Mouse (Mus musculus) ES-Bruce4 (cell line): ENCODE measurements at regions not wholly inside any gene's neighbourhood (a gene's known extent, or its start where the extent isn't known, plus 50 kb on each side); places are given as distances from the start of the nearest gene placed in this dataset.

Experiments
- CTCF ChIP-seq: IDR thresholded peaks from one replicate; pipeline ENCODE4 v1.8.1; 2011; ENCODE audit warnings: low read depth, low read length
- EP300 ChIP-seq: IDR thresholded peaks from 2 replicates; pipeline ENCODE4 v1.6.1; 2011; ENCODE audit warnings: low read depth, low read length; ENCODE audit not compliant: insufficient read depth
- POLR2A ChIP-seq: IDR thresholded peaks from one replicate; pipeline ENCODE4 v1.8.1; 2011; ENCODE audit warnings: low read length; ENCODE audit not compliant: insufficient read depth

GRCm38 (mm10) chr7:130018891-130019290 lies 427.2 kb downstream of the Wdr11 start:
- TF ChIP-seq CTCF (no peak), EP300 (no peak), POLR2A (no peak)
